Mouse (Mus musculus) regulatory T cell (primary cell): ENCODE data around the gene Cd9.

Experiments
- in situ Hi-C: fragments of 300-600 bp; cut with MboI, MseI; formaldehyde crosslinking; loops from one replicate; pipeline ENCODE4 v1.15.1; 2025; ENCODE audit warnings: high pct_unique_total_duplicates

Gene Cd9

GRCm38 (mm10) chr6:125494092-125494871, at the start of gene Cd9:
Cd9 (minus strand) TSS chr6:125494791.
- in situ Hi-C loops, result no loop called here

- in situ Hi-C loops, result no loop called here
These were observed 46.7 kb upstream of the Cd9 start for GRCm38 (mm10) chr6:125541296-125541695.

DNA sequence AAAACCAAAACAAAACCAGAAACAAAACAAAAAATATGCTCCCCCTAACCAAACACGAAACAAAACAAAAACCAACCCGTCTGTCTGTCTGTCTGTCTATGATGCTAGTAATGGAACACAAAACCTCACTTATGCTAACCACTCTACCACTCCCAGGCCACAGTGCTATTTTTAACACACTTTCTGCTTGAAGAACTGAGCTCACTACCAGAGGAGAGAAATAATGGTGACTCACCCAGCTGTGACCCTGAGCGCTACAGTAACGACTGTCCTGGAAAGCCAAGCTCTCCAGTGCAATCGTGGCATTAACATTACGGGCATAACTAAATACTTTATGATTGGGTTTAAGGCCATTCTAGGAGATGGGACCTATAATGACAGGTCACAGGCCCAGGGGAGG, 46.2 kb upstream of the Cd9 start:
- in situ Hi-C loops, result no loop called here

- in situ Hi-C loops, result no loop called here
These were observed 45.6 kb upstream of the Cd9 start for GRCm38 (mm10) chr6:125540199-125540598.

- in situ Hi-C loops, result no loop called here
These were observed 44.8 kb upstream of the Cd9 start for GRCm38 (mm10) chr6:125539423-125539822.

DNA sequence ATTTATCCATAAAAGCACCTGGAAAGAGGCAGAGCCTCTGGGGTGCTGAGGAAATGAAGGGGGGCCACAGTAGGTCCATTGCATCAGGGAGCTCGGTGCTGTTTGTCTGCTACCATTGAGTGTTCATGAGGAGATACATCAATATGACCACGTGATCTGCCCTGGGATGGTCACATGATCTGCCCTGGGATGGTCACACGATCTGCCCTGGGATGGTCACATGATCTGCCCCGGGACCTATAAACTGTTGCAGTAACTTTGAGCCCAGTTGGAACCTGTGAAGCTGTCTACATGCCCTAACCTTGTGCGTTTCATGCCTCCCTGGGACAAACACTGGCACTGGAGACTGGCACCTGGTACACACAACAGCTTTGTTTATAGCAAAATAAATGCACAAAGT, 43.9 kb upstream of the Cd9 start:
- in situ Hi-C loops, result no loop called here

- in situ Hi-C loops, result no loop called here
These were observed 40.4 kb upstream of the Cd9 start for GRCm38 (mm10) chr6:125534990-125535389.

GRCm38 (mm10) chr6:125533104-125533650, 38.6 kb upstream of the Cd9 start:
- in situ Hi-C loops, result no loop called here

- in situ Hi-C loops, result no loop called here
These were observed 34.9 kb upstream of the Cd9 start for GRCm38 (mm10) chr6:125529479-125529878.

DNA sequence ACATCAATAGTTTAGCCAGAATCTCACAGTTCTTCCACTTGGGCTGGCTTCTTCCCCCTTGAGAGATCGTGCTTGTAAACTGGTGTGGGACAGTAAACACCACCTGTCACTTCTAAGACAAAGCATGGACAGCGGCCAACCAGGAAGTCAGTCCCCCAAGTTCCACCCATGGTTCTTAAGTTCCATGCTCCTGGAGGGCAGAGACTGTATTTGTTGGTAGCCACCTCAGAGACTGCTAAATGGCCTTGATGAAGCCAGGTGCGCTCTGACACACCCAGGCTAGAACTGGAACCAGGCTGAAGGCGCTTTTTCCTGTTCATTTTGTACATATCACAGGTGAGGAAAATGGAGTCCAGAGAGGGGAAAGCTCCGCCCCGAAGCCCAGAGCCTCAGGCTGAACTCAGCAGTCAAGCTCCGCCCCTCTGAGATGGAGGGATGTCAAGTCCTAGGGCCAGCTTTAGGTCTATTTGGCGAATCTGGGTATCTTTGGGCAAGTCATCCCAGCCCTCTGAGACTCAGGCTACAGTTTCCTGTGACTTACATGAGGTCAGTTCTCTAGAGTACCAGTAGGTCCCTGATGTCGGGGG, 34.1 kb upstream of the Cd9 start:
- in situ Hi-C loops, result no loop called here

DNA sequence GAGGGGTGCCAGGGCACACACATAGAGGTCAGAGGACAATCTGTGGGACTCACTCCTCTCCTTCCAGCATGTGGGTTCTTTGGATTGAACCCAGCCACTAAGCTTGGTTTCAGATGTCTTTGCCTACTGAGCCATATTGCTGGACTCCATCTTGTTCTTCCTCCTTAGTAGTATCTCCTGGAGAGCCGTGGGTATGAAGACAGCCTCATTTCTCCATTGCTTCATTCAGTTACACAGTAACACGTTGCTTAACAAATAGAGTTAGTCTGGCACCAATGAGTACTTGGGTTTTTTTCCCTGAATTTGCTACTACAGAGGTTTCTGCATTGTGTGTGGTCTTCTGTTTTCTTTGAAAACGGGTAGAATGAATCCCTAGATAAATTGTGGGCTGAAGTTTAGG, 31.5 kb upstream of the Cd9 start:
- in situ Hi-C loops, result no loop called here

GRCm38 (mm10) chr6:125524027-125524426, 29.4 kb upstream of the Cd9 start:
- in situ Hi-C loops, result no loop called here

DNA sequence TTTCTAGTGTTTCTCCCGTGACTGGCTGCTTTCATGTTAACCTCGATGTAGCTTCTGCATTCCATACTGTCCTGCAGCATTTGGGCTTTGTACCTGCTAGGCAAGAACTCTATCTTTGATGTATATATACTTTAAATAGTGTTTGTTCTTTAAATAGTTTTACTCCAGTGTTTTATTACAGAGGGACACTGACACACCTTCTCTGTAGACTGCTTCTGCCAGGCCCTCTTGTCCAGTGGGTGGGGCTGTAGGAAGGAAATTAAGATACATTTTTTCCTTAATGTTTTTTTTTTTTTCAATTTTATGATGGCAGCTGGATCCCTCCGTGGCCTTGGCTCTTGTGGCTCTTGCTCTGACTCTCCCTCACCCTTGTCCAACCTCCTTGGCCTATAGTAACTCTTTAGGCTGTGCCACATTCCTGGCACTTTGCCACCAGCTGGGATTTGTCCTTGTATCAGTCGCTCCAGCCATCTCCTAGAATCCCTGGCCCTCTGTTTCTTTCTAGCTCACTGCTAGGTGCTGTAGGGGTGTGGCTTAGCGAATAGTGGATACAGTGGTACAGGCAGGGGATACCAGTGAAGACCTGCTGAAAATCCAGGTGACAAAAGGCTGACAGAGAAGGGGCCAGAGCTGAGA, 27.1 kb upstream of the Cd9 start:
- in situ Hi-C loops, result no loop called here

DNA sequence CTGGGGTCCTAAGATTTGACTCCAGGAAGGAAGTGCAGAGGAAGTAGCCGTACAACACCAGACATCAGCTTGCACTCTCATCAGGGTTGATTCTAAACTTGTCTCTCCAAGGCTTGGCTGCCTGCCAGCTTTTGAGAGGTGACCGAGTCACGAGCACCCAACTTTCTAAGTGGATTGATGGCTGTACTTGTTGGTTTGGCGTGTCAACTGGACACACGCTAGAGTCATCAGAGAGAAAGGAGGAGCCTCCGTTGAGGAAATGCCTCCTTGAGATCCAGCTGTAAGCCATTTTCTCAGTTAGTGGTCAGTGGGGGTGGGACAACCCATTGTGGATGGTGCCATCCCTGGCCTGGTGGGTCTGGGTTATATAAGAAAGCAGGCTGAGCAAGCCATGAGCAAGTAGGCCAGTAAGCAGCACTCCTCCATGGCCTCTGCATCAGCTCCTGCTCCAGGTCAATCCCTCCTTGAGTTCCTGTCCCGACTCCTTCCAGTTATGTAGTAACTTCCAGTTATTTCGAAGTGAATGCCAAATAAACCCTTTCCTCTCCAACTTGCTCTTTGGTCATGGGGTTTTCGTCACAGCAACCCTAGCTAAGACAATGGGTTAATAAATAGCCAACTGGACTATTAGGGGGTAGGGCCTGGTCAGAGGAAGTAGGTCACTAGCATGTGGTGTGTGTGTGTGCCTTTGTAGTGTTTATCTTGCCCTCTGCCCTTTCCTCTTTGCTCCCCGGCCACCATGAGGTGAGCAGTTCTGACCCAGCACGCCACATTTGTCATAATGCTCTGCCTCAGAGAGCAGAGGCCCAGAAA, 21.1 kb upstream of the Cd9 start:
- in situ Hi-C loops, result no loop called here

DNA sequence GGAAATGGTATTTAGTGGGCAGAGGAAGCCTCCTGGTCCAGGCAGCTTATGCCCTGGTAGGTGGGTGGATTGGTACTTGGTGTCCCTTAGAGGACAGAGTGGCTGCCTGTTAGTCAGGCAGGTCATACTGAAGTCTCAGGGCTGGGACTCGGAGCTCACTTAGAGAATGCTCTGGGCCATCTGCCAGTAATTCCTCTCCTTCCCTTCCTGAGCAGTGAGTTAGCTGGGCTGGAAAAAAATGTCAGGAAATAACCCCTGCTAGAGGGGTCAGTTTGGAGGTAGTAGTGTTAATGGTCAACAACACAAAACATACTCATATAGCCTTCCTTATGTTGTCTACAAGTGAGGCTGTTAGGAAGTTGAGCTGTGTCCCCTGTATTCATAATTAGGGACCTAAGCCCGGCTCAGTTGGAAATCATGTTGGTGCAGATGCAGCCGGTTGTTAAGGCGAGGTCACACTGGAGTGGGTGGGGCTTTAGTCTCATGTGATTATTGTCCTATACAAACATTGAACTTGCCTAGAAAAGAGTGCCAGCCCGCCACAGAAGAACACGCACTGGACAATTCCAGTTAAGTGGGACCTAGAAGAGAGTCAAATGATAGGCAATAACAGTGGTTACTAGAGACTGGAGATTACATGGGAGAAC, 18.5 kb upstream of the Cd9 start:
- in situ Hi-C loops, result no loop called here

GRCm38 (mm10) chr6:125511196-125511595, 16.6 kb upstream of the Cd9 start:
- in situ Hi-C loops, result no loop called here

DNA sequence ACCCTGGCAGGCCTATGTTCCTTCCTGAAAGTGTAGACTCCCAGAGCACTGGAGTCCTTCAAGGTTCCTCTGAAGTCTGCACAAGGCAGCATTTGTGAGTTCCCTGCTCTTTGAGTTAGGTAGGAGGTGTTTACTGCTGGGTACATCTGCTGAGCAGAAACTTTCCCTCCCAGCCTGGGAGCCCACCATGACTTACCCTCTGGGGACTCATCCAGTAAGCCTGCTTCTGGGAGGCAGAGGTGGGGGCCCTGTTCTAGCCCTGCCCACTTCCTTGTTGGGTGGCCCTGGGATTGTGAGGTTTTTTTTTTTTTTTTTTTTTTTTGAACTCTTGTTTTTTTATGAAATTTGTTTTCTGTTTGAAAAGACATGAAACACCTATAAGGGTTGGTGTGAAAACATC, 16.1 kb upstream of the Cd9 start:
- in situ Hi-C loops, result no loop called here

- in situ Hi-C loops, result no loop called here
These were observed 15.2 kb upstream of the Cd9 start for GRCm38 (mm10) chr6:125509783-125510182.

DNA sequence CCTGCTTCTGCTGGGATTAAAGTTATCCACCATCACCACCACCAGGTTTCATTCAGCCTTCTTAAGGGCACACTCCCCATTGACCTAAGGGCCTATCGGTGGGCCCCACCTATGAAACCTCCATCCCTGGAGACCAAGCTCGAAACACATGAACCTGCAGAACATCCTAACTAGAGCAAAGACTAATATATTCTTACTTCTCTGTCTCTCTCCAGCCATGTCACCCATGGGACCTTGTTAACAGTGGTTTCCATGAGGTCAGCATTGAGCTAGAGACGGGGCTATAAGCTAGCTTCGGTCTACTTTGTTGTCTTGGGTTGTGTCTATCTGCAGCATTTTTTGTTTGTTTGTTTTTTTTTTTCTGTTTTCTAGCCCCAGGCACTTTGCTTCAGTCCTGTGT, 11.8 kb upstream of the Cd9 start:
- in situ Hi-C loops, result no loop called here

DNA sequence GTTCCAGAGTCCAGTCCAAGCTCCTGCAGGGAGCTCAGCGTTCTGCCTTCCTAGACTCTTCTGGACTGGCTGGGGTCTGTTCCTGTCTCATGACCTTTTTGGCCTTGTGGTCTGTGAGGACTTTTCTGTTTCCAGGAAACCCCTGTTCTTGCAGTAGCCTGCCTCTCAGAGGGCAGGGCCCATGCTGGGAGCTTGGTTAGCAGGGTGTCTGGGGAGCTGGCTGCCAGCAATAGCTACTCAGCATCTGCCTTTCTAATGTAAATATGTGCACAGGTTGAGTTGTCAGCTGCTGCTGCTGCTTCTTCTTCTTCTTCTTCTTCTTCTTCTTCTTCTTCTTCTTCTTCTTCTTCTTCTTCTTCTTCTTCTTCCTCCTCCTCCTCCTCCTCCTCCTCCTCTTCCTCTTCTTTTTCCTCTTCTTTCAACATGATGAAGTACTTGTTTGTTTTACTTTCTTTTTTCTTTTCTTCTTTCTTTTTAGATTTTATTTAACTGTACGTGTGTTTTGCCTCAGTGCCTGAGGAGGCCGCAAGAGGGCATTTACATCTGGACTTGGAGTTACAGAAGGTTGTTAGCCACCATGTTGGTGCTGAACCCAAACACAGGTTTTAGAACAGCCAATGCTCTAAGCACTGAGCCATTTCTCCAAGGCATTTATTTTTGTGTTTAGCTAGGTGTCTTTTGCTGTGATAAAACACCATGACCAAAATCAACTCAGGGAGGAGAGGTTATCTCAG, 10.2 kb upstream of the Cd9 start:
- in situ Hi-C loops, result loop anchor here (5.0 kb wide), 2 partner anchors 77 to 98 kb away; no protein-coding TSS in a partner anchor
